Mouse (Mus musculus) olfactory bulb, adult 2 months (tissue): Measurements from ENCODE around the gene Prkg1. TPM values are rescaled to one million over a fixed set of nuclear protein-coding genes. Genes with fewer than 3 reads are reported as not detected.
A peak's percentile ranks its signal among the peaks of the same experiment; 100 is the strongest.

Experiments used
- H3K27ac ChIP-seq: fragments of 200-500 bp; 2 replicates; pipeline ENCODE4 v1.5.1; 2012; ENCODE audit warnings: low read depth, low read length; ENCODE audit not compliant: insufficient read depth
- H3K4me1 ChIP-seq: fragments of 200-500 bp; 2 replicates; pipeline ENCODE4 v1.6.1; 2012; ENCODE audit warnings: low read length; ENCODE audit not compliant: control insufficient read depth, insufficient read depth
- H3K4me3 ChIP-seq: fragments of 200-500 bp; 2 replicates; pipeline ENCODE4 v1.5.1; 2012; ENCODE audit warnings: mild to moderate bottlenecking, low read depth, low read length, moderate library complexity; ENCODE audit not compliant: insufficient read depth
- CTCF ChIP-seq: fragments of 200-500 bp; IDR thresholded peaks from 2 replicates; pipeline ENCODE4 v1.5.1; 2012; ENCODE audit warnings: low read depth, mild to moderate bottlenecking, low read length, moderate library complexity; ENCODE audit not compliant: insufficient read depth
- POLR2A ChIP-seq: fragments of 200-500 bp; IDR thresholded peaks from 2 replicates; pipeline ENCODE4 v1.6.1; 2012; ENCODE audit warnings: mild to moderate bottlenecking, low read depth, low read length, moderate library complexity; ENCODE audit not compliant: insufficient read depth
- WGBS: fragments of 180-500 bp; shearing (Covaris S2); methylation state at CpG from one replicate; pipeline ENCODE4 v1.1.7; 2018; 5-methylcytosine and 5-hydroxymethylcytosine counted together
- polyA plus RNA-seq: library from polyadenylated mRNA; stranded (reverse); fragments of >200 nt; gene quantifications from 2 replicates; pipeline ENCODE4 v1.2.4, GENCODE M21; 2012; ENCODE audit warnings: low replicate concordance; ENCODE audit not compliant: missing spikeins, insufficient read depth, insufficient read length

Gene Prkg1
- polyA plus RNA-seq, 1 experiment: not detected

GRCm38 (mm10) chr19:31180757-31181156, 584.1 kb downstream of the Prkg1 start:
- Histone ChIP-seq H3K27ac (no peak overlapping the region), H3K4me3 (no peak overlapping the region), H3K4me1 (no peaks in the 10 kb centered on the region)
- TF ChIP-seq CTCF: no peak
- no peak for TF ChIP-seq POLR2A
- 43% methylated on average over 4 of the region's 4 CpGs for WGBS

GRCm38 (mm10) chr19:31177279-31177922, 587.4 kb downstream of the Prkg1 start:
- no peaks in the 10 kb centered on the region for H3K4me1 ChIP-seq
- WGBS: 88% methylated on average over 8 of the region's 8 CpGs

GRCm38 (mm10) chr19:31170985-31171384, 593.8 kb downstream of the Prkg1 start:
- H3K4me3 ChIP-seq: no peak overlapping the region
- H3K4me1 ChIP-seq: no peaks in the 10 kb centered on the region
- no peak overlapping the region for H3K27ac ChIP-seq
- TF ChIP-seq POLR2A: no peak
- 66% methylated on average over 1 of the region's 1 CpGs for WGBS

More at GRCm38 (mm10) chr19:31177279-31177922, 587.4 kb downstream of the Prkg1 start:
- no peak overlapping the region for H3K27ac ChIP-seq
- TF ChIP-seq CTCF (no peak), POLR2A (no peak)
- H3K4me3 ChIP-seq: no peak overlapping the region

GRCm38 (mm10) chr19:31158944-31159460, 605.8 kb downstream of the Prkg1 start:
- Histone ChIP-seq H3K4me1 (no peaks in the 10 kb centered on the region), H3K4me3 (no peak overlapping the region), H3K27ac (no peak overlapping the region)
- WGBS: 49% methylated on average over 6 of the region's 6 CpGs
- TF ChIP-seq CTCF: no peak
- no peak for TF ChIP-seq POLR2A

GRCm38 (mm10) chr19:31153399-31153798, 611.4 kb downstream of the Prkg1 start:
- TF ChIP-seq CTCF: no peak
- TF ChIP-seq POLR2A: no peak
- no peak overlapping the region for H3K27ac ChIP-seq
- 38% methylated on average over 5 of the region's 5 CpGs for WGBS
- H3K4me1 ChIP-seq: no peaks in the 10 kb centered on the region
- no peak overlapping the region for H3K4me3 ChIP-seq

GRCm38 (mm10) chr19:31149902-31150301, 614.9 kb downstream of the Prkg1 start:
- H3K27ac ChIP-seq: no peak overlapping the region
- H3K4me3 ChIP-seq: no peak overlapping the region
- WGBS: 95% methylated on average over 2 of the region's 2 CpGs
- no peak for TF ChIP-seq POLR2A
- TF ChIP-seq CTCF: no peak
- H3K4me1 ChIP-seq: peaks cover 2% of the 10 kb centered on the region; the same call in 1 of the 2 replicates

- peak overlapping the region; percentile 73 for H3K27ac ChIP-seq
- no peak for TF ChIP-seq POLR2A
- TF ChIP-seq CTCF: no peak
- no peak overlapping the region for H3K4me3 ChIP-seq
- peaks cover 2% of the 10 kb centered on the region; the same call in 1 of the 2 replicates for H3K4me1 ChIP-seq
- 76% methylated on average over 2 of the region's 2 CpGs for WGBS
Observed at GRCm38 (mm10) chr19:31147457-31147856, 617.4 kb downstream of the Prkg1 start.

- H3K27ac ChIP-seq: no peak overlapping the region
- peaks cover 2% of the 10 kb centered on the region; the same call in 1 of the 2 replicates for H3K4me1 ChIP-seq
- TF ChIP-seq CTCF (no peak), POLR2A (no peak)
- WGBS: 21% methylated on average over 3 of the region's 3 CpGs
- H3K4me3 ChIP-seq: no peak overlapping the region
Observed at GRCm38 (mm10) chr19:31146156-31146555, 618.7 kb downstream of the Prkg1 start.

- H3K27ac ChIP-seq: no peak overlapping the region
- WGBS: 55% methylated on average over 7 of the region's 7 CpGs
- no peak overlapping the region for H3K4me3 ChIP-seq
- no peak for TF ChIP-seq POLR2A
- no peak for TF ChIP-seq CTCF
- peaks cover 2% of the 10 kb centered on the region; the same call in 1 of the 2 replicates for H3K4me1 ChIP-seq
Observed at GRCm38 (mm10) chr19:31141905-31142304, 622.9 kb downstream of the Prkg1 start.
